Mouse (Mus musculus) C2C12 (cell line): ENCODE measurements around the gene Rabgap1l. TPM values are rescaled to one million over a fixed set of nuclear protein-coding genes. Genes with fewer than 3 reads are reported as not detected.

Experiments used
- H3K27me3 ChIP-seq: one replicate; pipeline ENCODE4 v1.6.1; 2011; ENCODE audit not compliant: control insufficient read depth, insufficient read depth, insufficient read length
- H3K36me3 ChIP-seq: one replicate; pipeline ENCODE4 v1.6.1; 2011; ENCODE audit not compliant: control insufficient read depth, insufficient read depth
- H3K4me3 ChIP-seq: one replicate; pipeline ENCODE4 v1.5.1; 2011; ENCODE audit warnings: mild to moderate bottlenecking, control low read depth; ENCODE audit not compliant: poor library complexity, insufficient read depth, severe bottlenecking
- H3K79me2 ChIP-seq: one replicate; pipeline ENCODE4 v1.6.1; 2011; ENCODE audit not compliant: control insufficient read depth, insufficient read depth
- H3K79me3 ChIP-seq: one replicate; pipeline ENCODE4 v1.6.1; 2011; ENCODE audit warnings: low read depth, control low read depth
- H3ac ChIP-seq: one replicate; pipeline ENCODE3; 2011; ENCODE audit warnings: low read depth; ENCODE audit not compliant: control insufficient read depth, insufficient read length
- CEBPB ChIP-seq: IDR thresholded peaks from one replicate; pipeline ENCODE4 v1.6.1; 2011; ENCODE audit warnings: low read depth, mild to moderate bottlenecking, control low read depth, moderate library complexity
- CTCF ChIP-seq: IDR thresholded peaks from one replicate; pipeline ENCODE4 v1.5.1; 2011; ENCODE audit not compliant: control insufficient read depth, insufficient read depth, insufficient read length
- FOSL1 ChIP-seq: IDR thresholded peaks from one replicate; pipeline ENCODE4 v1.8.0; 2011; ENCODE audit warnings: mild to moderate bottlenecking, low read length; ENCODE audit not compliant: poor library complexity, insufficient read depth, severe bottlenecking
- MAX ChIP-seq: IDR thresholded peaks from one replicate; pipeline ENCODE4 v1.6.1; 2011; ENCODE audit warnings: mild to moderate bottlenecking, control low read depth
- MYOD1 ChIP-seq: IDR thresholded peaks from one replicate; pipeline ENCODE4 v1.6.1; 2011; ENCODE audit warnings: low read depth; ENCODE audit not compliant: control insufficient read depth, insufficient read length
- MYOG ChIP-seq: IDR thresholded peaks from one replicate; pipeline ENCODE4 v1.6.1; 2011; ENCODE audit not compliant: control insufficient read depth, insufficient read length; ENCODE audit errors: extremely low read depth
- USF1 ChIP-seq: IDR thresholded peaks from one replicate; pipeline ENCODE4 v1.6.1; 2011; ENCODE audit warnings: low read depth, mild to moderate bottlenecking, control low read depth, moderate library complexity
- polyA plus RNA-seq: library from polyadenylated mRNA; unstranded; fragments of >200 nt; fragmentation: generic; extraction: Trizol; gene quantifications from one replicate; pipeline ENCODE4 v1.2.1, GENCODE M21; 2012; ENCODE audit warnings: missing spikeins

The Rabgap1l gene
- polyA plus RNA-seq, 1 experiment = 3.2 TPM

- TF ChIP-seq CTCF (no peak), MYOG (no peak), FOSL1 (no peak), USF1 (no peak), CEBPB (no peak), MYOD1 (no peak), MAX (no peak)
- H3K79me2 ChIP-seq = no peaks in the 10 kb centered on the region
- no peak overlapping the region for H3ac ChIP-seq
- H3K79me3 ChIP-seq = no peaks in the 10 kb centered on the region
- H3K27me3 ChIP-seq = no peaks in the 10 kb centered on the region
- no peak overlapping the region for H3K4me3 ChIP-seq
- H3K36me3 ChIP-seq = no peaks in the 10 kb centered on the region
Observed at GRCm38 (mm10) chr1:160744009-160744408, 49.0 kb downstream of the Rabgap1l start.

GRCm38 (mm10) chr1:160743229-160743628 lies 49.8 kb downstream of the Rabgap1l start:
- no peak overlapping the region for H3ac ChIP-seq
- TF ChIP-seq MYOG (no peak), CTCF (no peak), FOSL1 (no peak), CEBPB (no peak)
- H3K27me3 ChIP-seq = no peaks in the 10 kb centered on the region
- no peaks in the 10 kb centered on the region for H3K79me2 ChIP-seq
- no peak overlapping the region for H3K4me3 ChIP-seq
- no peaks in the 10 kb centered on the region for H3K36me3 ChIP-seq
- no peaks in the 10 kb centered on the region for H3K79me3 ChIP-seq

GRCm38 (mm10) chr1:160740650-160741049 lies 52.4 kb downstream of the Rabgap1l start:
- Histone ChIP-seq H3K79me3 (no peaks in the 10 kb centered on the region), H3K79me2 (no peaks in the 10 kb centered on the region), H3K4me3 (no peak overlapping the region), H3K36me3 (no peaks in the 10 kb centered on the region), H3ac (no peak overlapping the region), H3K27me3 (no peaks in the 10 kb centered on the region)
- TF ChIP-seq MAX (no peak), FOSL1 (no peak), CTCF (no peak), USF1 (no peak), MYOG (no peak), MYOD1 (no peak), CEBPB (no peak)

- TF ChIP-seq CTCF (no peak), USF1 (no peak), MYOD1 (no peak), MYOG (no peak), CEBPB (no peak), MAX (no peak), FOSL1 (no peak)
- no peaks in the 10 kb centered on the region for H3K79me2 ChIP-seq
- peaks cover 19% of the 10 kb centered on the region for H3K36me3 ChIP-seq
- H3K79me3 ChIP-seq = no peaks in the 10 kb centered on the region
- no peak overlapping the region for H3ac ChIP-seq
- no peaks in the 10 kb centered on the region for H3K27me3 ChIP-seq
- H3K4me3 ChIP-seq = no peak overlapping the region
Observed at GRCm38 (mm10) chr1:160734743-160735142, 58.3 kb downstream of the Rabgap1l start.

GRCm38 (mm10) chr1:160729944-160730343 lies 63.1 kb downstream of the Rabgap1l start:
- H3K36me3 ChIP-seq = peaks cover 12% of the 10 kb centered on the region
- no peak for TF ChIP-seq USF1
- no peak overlapping the region for H3ac ChIP-seq
- H3K79me2 ChIP-seq = no peaks in the 10 kb centered on the region
- H3K4me3 ChIP-seq = no peak overlapping the region
- no peaks in the 10 kb centered on the region for H3K79me3 ChIP-seq
- no peaks in the 10 kb centered on the region for H3K27me3 ChIP-seq

GRCm38 (mm10) chr1:160717742-160718141 lies 75.3 kb downstream of the Rabgap1l start:
- TF ChIP-seq CEBPB (no peak), FOSL1 (no peak), MYOG (no peak), MAX (no peak), CTCF (no peak), MYOD1 (no peak), USF1 (no peak)
- H3K4me3 ChIP-seq = no peak overlapping the region
- H3ac ChIP-seq = no peak overlapping the region
- H3K27me3 ChIP-seq = no peaks in the 10 kb centered on the region
- no peaks in the 10 kb centered on the region for H3K79me2 ChIP-seq
- peaks cover 6% of the 10 kb centered on the region for H3K36me3 ChIP-seq
- H3K79me3 ChIP-seq = no peaks in the 10 kb centered on the region
